Mouse (Mus musculus): ENCODE measurements at regions not wholly inside any gene's neighbourhood (a gene's known extent, or its start where the extent isn't known, plus 50 kb on each side); places are given as distances from the start of the nearest gene placed in this dataset.

DNA sequence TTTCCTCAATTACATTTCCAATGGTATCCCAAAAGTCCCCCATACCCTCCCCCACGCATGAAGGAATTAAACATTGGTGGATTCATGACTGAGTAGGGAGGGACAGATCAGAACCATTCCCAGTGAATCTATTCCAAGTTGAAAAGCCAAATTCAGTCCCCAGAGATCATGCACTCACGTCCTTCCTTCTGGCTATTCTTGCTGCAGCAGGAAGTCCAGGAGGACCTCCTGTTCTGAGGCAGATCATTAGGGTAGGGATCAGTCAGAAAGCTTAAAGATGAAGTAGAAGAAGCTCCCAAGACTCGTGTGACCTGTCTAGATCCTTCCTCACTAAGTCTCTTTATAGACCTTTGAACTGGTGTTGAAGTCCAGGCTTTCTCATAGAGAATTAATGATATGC is 97.0 kb upstream of the Sptbn1 start:
- Histone ChIP-seq H3K4me1 (ENCODE audit: control insufficient read depth, insufficient read depth) (no peaks in the 10 kb centered on the region), H3K27ac (ENCODE audit: low read depth) (0 out of 2 replicates have a peak overlapping the region, but pooled peaks have one; percentile 6), H3K36me3 (replicated peaks; ENCODE audit: control insufficient read depth, insufficient read depth, low read length) (no peaks in the 10 kb centered on the region), H3K9ac (replicated peaks; ENCODE audit: low read depth, low read length) (no peak overlapping the region), H3K9me3 (replicated peaks; ENCODE audit: control insufficient read depth, low read length) (no peaks in the 10 kb centered on the region), H3K4me2 (ENCODE audit: low read depth, low read length) (no peak overlapping the region), H3K27me3 (ENCODE audit: control insufficient read depth, insufficient read depth, low read length) (no peaks in the 10 kb centered on the region), H3K4me3 (ENCODE audit: low read depth, low read length) (no peak overlapping the region)
- 53% methylated on average over 3 of the region's 3 CpGs for WGBS
- TF ChIP-seq EP300 (IDR thresholded peaks at IDR 0.05; ENCODE audit: low read depth) (no peak), CTCF (IDR thresholded peaks at IDR 0.05; ENCODE audit: low read depth) (no peak)
- ATAC-seq (ENCODE audit: insufficient read depth, low read depth): peak; percentile 41; the same call in 1 of the 2 replicates
- DNase-seq (ENCODE audit: low spot score): no peak

DNA sequence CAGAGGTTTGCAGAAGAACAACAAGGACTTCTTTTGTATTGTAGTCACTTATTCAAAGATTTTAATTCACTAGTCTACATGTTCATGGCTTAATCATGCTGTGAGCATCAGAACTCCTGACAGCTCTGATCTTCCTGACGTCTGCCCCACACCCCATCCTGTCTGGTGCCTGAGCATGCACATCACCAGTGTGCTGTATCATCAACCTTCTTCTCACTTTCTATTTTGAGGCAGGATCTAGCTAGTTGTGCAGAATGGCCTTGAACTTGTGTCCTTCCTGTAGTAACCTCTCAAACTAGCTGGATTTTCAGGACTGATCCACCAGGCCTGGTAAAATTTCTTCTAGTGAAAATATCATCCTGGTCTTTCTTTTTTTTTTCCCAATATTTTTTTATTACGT is 96.6 kb upstream of the Sptbn1 start:
- no peaks in the 10 kb centered on the region for H3K9me3 ChIP-seq (replicated peaks; ENCODE audit: control insufficient read depth, low read length)
- 56% methylated on average over 2 of the region's 2 CpGs for WGBS
- H3K4me2 ChIP-seq (ENCODE audit: low read depth, low read length): no peak overlapping the region
- peak overlapping the region; percentile 30; the same call in 1 of the 2 replicates for H3K27ac ChIP-seq (ENCODE audit: low read depth)
- no peaks in the 10 kb centered on the region for H3K4me1 ChIP-seq (ENCODE audit: control insufficient read depth, insufficient read depth)
- H3K4me3 ChIP-seq (ENCODE audit: low read depth, low read length): no peak overlapping the region
- H3K9ac ChIP-seq (replicated peaks; ENCODE audit: low read depth, low read length): no peak overlapping the region
- TF ChIP-seq EP300 (IDR thresholded peaks at IDR 0.05; ENCODE audit: low read depth): no peak
- no peak for TF ChIP-seq CTCF (IDR thresholded peaks at IDR 0.05; ENCODE audit: low read depth)
- H3K27me3 ChIP-seq (ENCODE audit: control insufficient read depth, insufficient read depth, low read length): no peaks in the 10 kb centered on the region
- no peaks in the 10 kb centered on the region for H3K36me3 ChIP-seq (replicated peaks; ENCODE audit: control insufficient read depth, insufficient read depth, low read length)
- ATAC-seq (ENCODE audit: insufficient read depth, low read depth) (no peak), DNase-seq (ENCODE audit: low spot score) (no peak)

DNA sequence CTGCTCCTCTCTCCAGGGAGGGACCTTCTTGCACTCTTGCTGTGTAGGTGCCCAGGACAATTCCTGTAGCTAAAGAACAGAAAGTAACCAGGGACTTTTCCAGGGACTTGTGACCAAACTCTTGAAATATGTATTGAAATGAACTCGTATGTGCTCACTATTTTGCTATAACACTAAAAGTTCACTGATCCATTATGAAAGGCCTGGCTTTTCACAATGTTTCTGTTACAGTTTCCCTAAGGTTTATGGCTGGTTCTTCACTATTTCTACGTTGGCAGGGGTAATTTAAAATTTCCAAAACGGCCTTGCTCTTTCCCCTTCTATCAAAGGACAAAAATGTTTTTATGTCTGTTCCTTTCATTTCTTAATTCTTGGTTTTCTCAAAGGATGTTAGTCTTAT is 90.2 kb upstream of the Sptbn1 start:
- H3K4me3 ChIP-seq (ENCODE audit: low read depth, low read length): no peak overlapping the region
- H3K4me2 ChIP-seq (ENCODE audit: low read depth, low read length): no peak overlapping the region
- no peaks in the 10 kb centered on the region for H3K27me3 ChIP-seq (ENCODE audit: control insufficient read depth, insufficient read depth, low read length)
- no peaks in the 10 kb centered on the region for H3K4me1 ChIP-seq (ENCODE audit: control insufficient read depth, insufficient read depth)
- WGBS: 72% methylated on average over 3 of the region's 3 CpGs
- ATAC-seq (ENCODE audit: insufficient read depth, low read depth) (no peak), DNase-seq (ENCODE audit: low spot score) (no peak)
- H3K9me3 ChIP-seq (replicated peaks; ENCODE audit: control insufficient read depth, low read length): no peaks in the 10 kb centered on the region
- TF ChIP-seq CTCF (IDR thresholded peaks at IDR 0.05; ENCODE audit: low read depth) (no peak), EP300 (IDR thresholded peaks at IDR 0.05; ENCODE audit: low read depth) (no peak)
- no peaks in the 10 kb centered on the region for H3K36me3 ChIP-seq (replicated peaks; ENCODE audit: control insufficient read depth, insufficient read depth, low read length)
- H3K9ac ChIP-seq (replicated peaks; ENCODE audit: low read depth, low read length): no peak overlapping the region
- no peak overlapping the region for H3K27ac ChIP-seq (ENCODE audit: low read depth)

GRCm38 (mm10) chr11:30355356-30355755 is 87.4 kb upstream of the Sptbn1 start:
- Histone ChIP-seq H3K4me1 (ENCODE audit: control insufficient read depth, insufficient read depth) (no peaks in the 10 kb centered on the region), H3K36me3 (replicated peaks; ENCODE audit: control insufficient read depth, insufficient read depth, low read length) (no peaks in the 10 kb centered on the region), H3K27ac (ENCODE audit: low read depth) (no peak overlapping the region), H3K9me3 (replicated peaks; ENCODE audit: control insufficient read depth, low read length) (no peaks in the 10 kb centered on the region), H3K27me3 (ENCODE audit: control insufficient read depth, insufficient read depth, low read length) (no peaks in the 10 kb centered on the region), H3K4me3 (ENCODE audit: low read depth, low read length) (no peak overlapping the region), H3K9ac (replicated peaks; ENCODE audit: low read depth, low read length) (no peak overlapping the region), H3K4me2 (ENCODE audit: low read depth, low read length) (no peak overlapping the region)
- no peak for DNase-seq (ENCODE audit: low spot score)
- ATAC-seq (ENCODE audit: insufficient read depth, low read depth): no peak
- TF ChIP-seq CTCF (IDR thresholded peaks at IDR 0.05; ENCODE audit: low read depth) (no peak), EP300 (IDR thresholded peaks at IDR 0.05; ENCODE audit: low read depth) (no peak)

DNA sequence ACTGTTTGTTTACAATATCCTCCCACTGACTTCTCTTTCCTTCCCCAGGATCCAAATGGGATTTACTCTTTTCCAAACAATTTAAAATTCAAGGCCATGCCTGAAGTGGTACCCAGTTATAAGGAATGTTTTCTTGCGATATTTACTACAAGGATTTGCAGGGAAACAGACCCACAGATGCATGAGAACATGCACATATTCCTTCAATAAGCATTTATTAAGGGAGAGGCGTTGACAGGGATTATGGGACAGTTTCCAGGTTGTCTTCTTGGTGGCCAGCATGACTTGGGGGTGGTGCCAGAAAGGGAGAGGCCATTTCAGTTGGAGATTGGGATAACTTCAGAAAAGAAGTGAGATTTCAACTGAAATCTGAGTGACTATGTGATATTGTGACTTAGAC is 58.4 kb upstream of the Sptbn1 start:
- Histone ChIP-seq H3K9ac (replicated peaks; ENCODE audit: low read depth, low read length) (no peak overlapping the region), H3K4me2 (ENCODE audit: low read depth, low read length) (no peak overlapping the region), H3K4me1 (ENCODE audit: control insufficient read depth, insufficient read depth) (0 out of 2 replicates have a peak, but pooled peaks cover 5% of the 10 kb centered on the region), H3K27ac (ENCODE audit: low read depth) (no peak overlapping the region), H3K27me3 (ENCODE audit: control insufficient read depth, insufficient read depth, low read length) (no peaks in the 10 kb centered on the region), H3K9me3 (replicated peaks; ENCODE audit: control insufficient read depth, low read length) (no peaks in the 10 kb centered on the region), H3K36me3 (replicated peaks; ENCODE audit: control insufficient read depth, insufficient read depth, low read length) (no peaks in the 10 kb centered on the region), H3K4me3 (ENCODE audit: low read depth, low read length) (no peak overlapping the region)
- WGBS: 58% methylated on average over 2 of the region's 2 CpGs
- no peak for DNase-seq (ENCODE audit: low spot score)
- no peak for ATAC-seq (ENCODE audit: insufficient read depth, low read depth)
- TF ChIP-seq CTCF (IDR thresholded peaks at IDR 0.05; ENCODE audit: low read depth): no peak
- no peak for TF ChIP-seq EP300 (IDR thresholded peaks at IDR 0.05; ENCODE audit: low read depth)

Measured in heart, postnatal 0 days (tissue).